Mouse (Mus musculus): ENCODE measurements around the gene Unc5b. TPM values are rescaled to one million over a fixed set of nuclear protein-coding genes. Genes with fewer than 3 reads are reported as not detected.
"Not testable (repeated sequence)": the region's sequence is repeated elsewhere in the genome, so short reads cannot be mapped to it uniquely, and the experiment has no call there.

The Unc5b gene
- total RNA-seq, 2 experiments from 2014 or later = 13.3 to 17.6 TPM

GRCm38 (mm10) chr10:60756992-60757391 is 74.4 kb downstream of the Unc5b start:
- DNase-seq (ENCODE audit: low spot score in 2 of 2) = no peak

- DNase-seq (ENCODE audit: low spot score in 2 of 2) = no peak
Observed at GRCm38 (mm10) chr10:60756146-60756545, 75.2 kb downstream of the Unc5b start.

- DNase-seq (ENCODE audit: low spot score in 2 of 2) = no peak
Observed at GRCm38 (mm10) chr10:60753941-60754340, 77.4 kb downstream of the Unc5b start.

GRCm38 (mm10) chr10:60753261-60753660 is 78.1 kb downstream of the Unc5b start:
- DNase-seq (ENCODE audit: low spot score in 2 of 2) = no peak

- DNase-seq (ENCODE audit: low spot score in 2 of 2) = peak; percentile 92 to 96
Observed at GRCm38 (mm10) chr10:60752040-60753020, 79.1 kb downstream of the Unc5b start, which contains the start of gene Slc29a3. Gene Slc29a3, minus strand, starts transcription at chr10:60752794.

GRCm38 (mm10) chr10:60747667-60748212 is 83.6 kb downstream of the Unc5b start:
- no peak for DNase-seq (ENCODE audit: low spot score in 2 of 2)

- DNase-seq (ENCODE audit: low spot score in 2 of 2) = no peak
Observed at GRCm38 (mm10) chr10:60746512-60746911, 84.9 kb downstream of the Unc5b start.

GRCm38 (mm10) chr10:60744543-60745290 is 86.7 kb downstream of the Unc5b start:
- DNase-seq (ENCODE audit: low spot score in 2 of 2) = no peak

- DNase-seq (ENCODE audit: low spot score in 2 of 2) = no peak
Observed at GRCm38 (mm10) chr10:60743681-60744080, 87.7 kb downstream of the Unc5b start.

- DNase-seq (ENCODE audit: low spot score in 2 of 2) = no peak
Observed at GRCm38 (mm10) chr10:60742942-60743341, 88.4 kb downstream of the Unc5b start.

GRCm38 (mm10) chr10:60742296-60742695 is 89.1 kb downstream of the Unc5b start:
- not testable (repeated sequence) for DNase-seq (ENCODE audit: low spot score in 2 of 2)

- no peak for DNase-seq (ENCODE audit: low spot score in 2 of 2)
Observed at GRCm38 (mm10) chr10:60741435-60741834, 89.9 kb downstream of the Unc5b start.

- DNase-seq (ENCODE audit: low spot score in 2 of 2) = no peak
Observed at GRCm38 (mm10) chr10:60739619-60740363, 91.6 kb downstream of the Unc5b start.

- DNase-seq (ENCODE audit: low spot score in 2 of 2) = no peak
Observed at GRCm38 (mm10) chr10:60737886-60738640, 93.3 kb downstream of the Unc5b start.

GRCm38 (mm10) chr10:60737169-60737728 is 94.1 kb downstream of the Unc5b start:
- peak in 1 of 2 experiments; percentile 44 for DNase-seq (ENCODE audit: low spot score in 2 of 2)

GRCm38 (mm10) chr10:60735737-60736136 is 95.6 kb downstream of the Unc5b start:
- no peak for DNase-seq (ENCODE audit: low spot score in 2 of 2)

GRCm38 (mm10) chr10:60733471-60733870 is 97.9 kb downstream of the Unc5b start:
- DNase-seq (ENCODE audit: low spot score in 2 of 2) = no peak

- DNase-seq (ENCODE audit: low spot score in 2 of 2) = no peak
Observed at GRCm38 (mm10) chr10:60732397-60732861, 99.0 kb downstream of the Unc5b start.

- no peak for DNase-seq (ENCODE audit: low spot score in 2 of 2)
Observed at GRCm38 (mm10) chr10:60731742-60732141, 99.6 kb downstream of the Unc5b start.

GRCm38 (mm10) chr10:60727301-60727700 is 104.1 kb downstream of the Unc5b start:
- no peak for DNase-seq (ENCODE audit: low spot score in 2 of 2)
